In the genomic region with DNA sequence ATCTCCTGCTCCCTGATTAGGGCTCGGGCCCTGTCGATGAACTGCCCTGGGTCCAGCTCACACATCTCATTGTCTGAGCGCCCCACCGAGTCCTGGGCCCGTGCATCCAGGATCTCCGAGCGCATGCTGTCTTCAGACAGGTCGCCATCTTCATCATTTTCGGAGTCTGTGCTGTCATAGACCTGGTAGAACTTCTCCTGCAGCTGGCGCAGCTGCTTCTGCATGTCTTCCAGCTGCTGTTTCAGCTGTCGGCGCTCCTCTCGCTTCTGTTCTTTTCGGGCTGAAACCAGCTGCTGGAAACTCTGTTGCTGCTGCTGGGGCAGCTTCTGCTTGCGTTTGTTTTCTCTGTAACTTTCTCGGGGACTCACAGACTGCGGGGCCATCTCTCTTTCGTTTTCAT, we compare ENCODE assay signal across 16 mouse cellular contexts. TPM values are rescaled to one million over a fixed set of nuclear protein-coding genes. Genes with fewer than 3 reads are reported as not detected.
DNase-seq lines count a peak whose midpoint lies in the region; ATAC-seq and TF ChIP-seq lines count a peak whose summit lies in the region.
"Had no signal": no experiment of that assay in that cellular context is flagged by ENCODE, and none has a peak within 500 bp of the region (broad histone marks: within the 10 kb centered on the region; RNA-seq: fewer than 3 reads in every experiment).

No protein-coding gene starts in this region.

- H3K4me1 ChIP-seq in heart, embryonic 10.5 days: peaks cover 7% of the 10 kb centered on the region; the same call in 1 of the 2 replicates
- H3K4me1 ChIP-seq in stomach, embryonic 15.5 days: 0 out of 2 replicates have a peak, but pooled peaks cover 6% of the 10 kb centered on the region
- H3K4me1 ChIP-seq in stomach, postnatal 0 days (replicated peaks; ENCODE audit: control insufficient read depth, insufficient read depth): no peaks in the 10 kb centered on the region
- H3K4me1 ChIP-seq: embryonic facial prominence, embryonic 13.5 days had no signal

- no peak overlapping the region for H3K4me3 ChIP-seq in heart, embryonic 10.5 days
- H3K4me3 ChIP-seq in layer of hippocampus, adult 2 months: peak overlapping the region; percentile 17; the same call in 1 of the 2 replicates
- no peak overlapping the region for H3K4me3 ChIP-seq in stomach, embryonic 15.5 days (replicated peaks)
- no peak overlapping the region for H3K4me3 ChIP-seq in stomach, postnatal 0 days (ENCODE audit: low read depth, low read length)
- H3K4me3 ChIP-seq: embryonic facial prominence, embryonic 13.5 days had no signal

- H3K27ac ChIP-seq in heart, embryonic 10.5 days: no peak overlapping the region
- peak overlapping the region; percentile 63 for H3K27ac ChIP-seq in layer of hippocampus, adult 2 months
- no peak overlapping the region for H3K27ac ChIP-seq in stomach, embryonic 15.5 days
- no peak overlapping the region for H3K27ac ChIP-seq in stomach, postnatal 0 days (replicated peaks)
- H3K27ac ChIP-seq: embryonic facial prominence, embryonic 13.5 days had no signal

- no peak overlapping the region for H3K9ac ChIP-seq in stomach, embryonic 15.5 days
- H3K9ac ChIP-seq in stomach, postnatal 0 days (ENCODE audit: low read length): no peak overlapping the region
- H3K9ac ChIP-seq: embryonic facial prominence, embryonic 13.5 days; liver, postnatal 0 days had no signal

- TF ChIP-seq CTCF in layer of hippocampus, adult 2 months (conservative IDR thresholded peaks at IDR 0.05): no peak
- TF ChIP-seq CTCF in stomach, postnatal 0 days (IDR thresholded peaks at IDR 0.05; ENCODE audit: low read depth): no peak

- no peaks in the 10 kb centered on the region for H3K27me3 ChIP-seq in heart, embryonic 10.5 days (ENCODE audit: insufficient read depth, poor library complexity, severe bottlenecking)
- peaks cover 5% of the 10 kb centered on the region; the same call in 1 of the 2 replicates for H3K27me3 ChIP-seq in stomach, embryonic 15.5 days (replicated peaks)
- H3K27me3 ChIP-seq in stomach, postnatal 0 days (ENCODE audit: control insufficient read depth, insufficient read depth, low read length): no peaks in the 10 kb centered on the region

- DNase-seq in heart, adult 11 months: peak; percentile 88
- DNase-seq in heart, embryonic 10.5 days (ENCODE audit: low spot score): no peak
- DNase-seq in layer of hippocampus, adult 2 months (ENCODE audit: low spot score in 2 of 2): no peak
- no peak for DNase-seq in layer of hippocampus, postnatal 10 days (ENCODE audit: low spot score in 2 of 2)
- no peak for DNase-seq in stomach, postnatal 0 days (ENCODE audit: low spot score)
- no peak for DNase-seq in frontal cortex, postnatal 10 days (ENCODE audit: low spot score in 2 of 2)
- DNase-seq in cerebellum, adult 8-10 months: no peak
- DNase-seq: adrenal gland, postnatal 14 days; B cell, adult 2 months; heart, postnatal 36 days; kidney, adult 8-10 months; liver, postnatal 0 days; thymus, adult 2 months had no signal

- TF ChIP-seq EP300 in stomach, postnatal 0 days (optimal IDR thresholded peaks at IDR 0.05): no peak

- no peaks in the 10 kb centered on the region for H3K9me3 ChIP-seq in heart, embryonic 10.5 days
- H3K9me3 ChIP-seq in stomach, embryonic 15.5 days: no peaks in the 10 kb centered on the region
- H3K9me3 ChIP-seq in stomach, postnatal 0 days (ENCODE audit: control insufficient read depth, low read length): no peaks in the 10 kb centered on the region
- H3K9me3 ChIP-seq: embryonic facial prominence, embryonic 13.5 days had no signal

- 0 out of 2 replicates have a peak overlapping the region, but pooled peaks have one; percentile 13 for H3K4me2 ChIP-seq in stomach, embryonic 15.5 days
- no peak overlapping the region; the same call in 1 of the 2 replicates for H3K4me2 ChIP-seq in stomach, postnatal 0 days (replicated peaks; ENCODE audit: low read depth)
- H3K4me2 ChIP-seq: embryonic facial prominence, embryonic 13.5 days had no signal

- no peak for ATAC-seq in stomach, embryonic 15.5 days (ENCODE audit: insufficient read depth, low FRiP score, low read depth)
- ATAC-seq in stomach, postnatal 0 days (ENCODE audit: low FRiP score, low TSS enrichment): no peak
- ATAC-seq: forebrain, embryonic 14.5 days; liver, postnatal 0 days had no signal

- H3K36me3 ChIP-seq in heart, embryonic 10.5 days: peaks cover 39% of the 10 kb centered on the region
- H3K36me3 ChIP-seq in stomach, embryonic 15.5 days: no peaks in the 10 kb centered on the region
- no peaks in the 10 kb centered on the region for H3K36me3 ChIP-seq in stomach, postnatal 0 days (ENCODE audit: control insufficient read depth, insufficient read depth, low read length)
- H3K36me3 ChIP-seq: embryonic facial prominence, embryonic 13.5 days had no signal

- WGBS in heart, embryonic 10.5 days: 82% methylated on average over 18 of the region's 18 CpGs
- WGBS in stomach, embryonic 15.5 days: 63% methylated on average over 18 of the region's 18 CpGs
- WGBS in stomach, postnatal 0 days: 66% methylated on average over 18 of the region's 18 CpGs

RNA-seq across cellular contexts. Expression of a gene that starts 9.2 kb away (rescaled TPM):
- 13.3 and 17.3 TPM in 2 replicates for polyA plus RNA-seq in heart, embryonic 10.5 days (2016; fragmentation: Nextera tagmentation; extraction: Ambion mirVana)
- 100 to 1,000 TPM; 102 to 112 TPM for total RNA-seq in layer of hippocampus, adult 2 months (2021)
- total RNA-seq in layer of hippocampus, postnatal 10 days (2021): 100 to 1,000 TPM in 1 of 2 experiments, 10 to 100 TPM in 1; 91.1 to 106 TPM
- polyA plus RNA-seq in stomach, embryonic 15.5 days (2015; fragmentation: Nextera tagmentation; extraction: Ambion mirVana): 3.0 and 3.9 TPM in 2 replicates
- 0.40 and 0.54 TPM in 2 replicates for polyA plus RNA-seq in stomach, postnatal 0 days (2015; fragmentation: Nextera tagmentation; extraction: Ambion mirVana)
